Mouse (Mus musculus) cerebellum, adult 2 months (tissue): Measurements from ENCODE around the gene Adcy9. TPM values are rescaled to one million over a fixed set of nuclear protein-coding genes. Genes with fewer than 3 reads are reported as not detected.
A peak's percentile ranks its signal among the peaks of the same experiment; 100 is the strongest.

Source experiments
- DNase-seq, 2 experiments: peaks; one replicate each; pipeline ENCODE4 v3.0.0; 2021
- H3K27ac ChIP-seq: fragments of 200-500 bp; 2 replicates; pipeline ENCODE4 v1.5.1; 2012; ENCODE audit warnings: low read length, control low read depth, inconsistent platforms; ENCODE audit not compliant: insufficient read depth
- H3K27me3 ChIP-seq: fragments of 200-500 bp; 2 replicates; pipeline ENCODE4 v1.6.1; 2012; ENCODE audit warnings: inconsistent platforms, mild to moderate bottlenecking, low read length, moderate library complexity; ENCODE audit not compliant: control insufficient read depth, insufficient read depth
- H3K4me1 ChIP-seq: fragments of 200-500 bp; 2 replicates; pipeline ENCODE4 v1.6.1; 2011; ENCODE audit warnings: low read length; ENCODE audit not compliant: control insufficient read depth, insufficient read depth
- H3K4me3 ChIP-seq: fragments of 200-500 bp; replicated peaks from 2 replicates; pipeline ENCODE3; 2011; ENCODE audit warnings: mild to moderate bottlenecking, low read depth, low read length, control low read depth; ENCODE audit not compliant: insufficient read depth
- CTCF ChIP-seq: fragments of 200-500 bp; IDR thresholded peaks from 2 replicates; pipeline ENCODE4 v1.5.1; 2011; ENCODE audit warnings: low read depth, mild to moderate bottlenecking, control low read depth, low read length, moderate library complexity, borderline replicate concordance; ENCODE audit not compliant: insufficient read depth
- POLR2A ChIP-seq: fragments of 200-500 bp; IDR thresholded peaks from 2 replicates; pipeline ENCODE4 v1.6.1; 2011; ENCODE audit warnings: low read length, control low read depth, borderline replicate concordance; ENCODE audit not compliant: insufficient read depth
- WGBS: fragments of 180-500 bp; shearing (Covaris S2); methylation state at CpG from one replicate; pipeline ENCODE4 v1.1.7; 2018; 5-methylcytosine and 5-hydroxymethylcytosine counted together
- polyA plus RNA-seq: library from polyadenylated mRNA; depleted of rRNA; stranded (reverse); fragments of >200 nt; gene quantifications from 2 replicates; pipeline ENCODE4 v1.2.3, GENCODE M21; 2012

The Adcy9 gene
- polyA plus RNA-seq, 1 experiment: 23.7 TPM

DNA sequence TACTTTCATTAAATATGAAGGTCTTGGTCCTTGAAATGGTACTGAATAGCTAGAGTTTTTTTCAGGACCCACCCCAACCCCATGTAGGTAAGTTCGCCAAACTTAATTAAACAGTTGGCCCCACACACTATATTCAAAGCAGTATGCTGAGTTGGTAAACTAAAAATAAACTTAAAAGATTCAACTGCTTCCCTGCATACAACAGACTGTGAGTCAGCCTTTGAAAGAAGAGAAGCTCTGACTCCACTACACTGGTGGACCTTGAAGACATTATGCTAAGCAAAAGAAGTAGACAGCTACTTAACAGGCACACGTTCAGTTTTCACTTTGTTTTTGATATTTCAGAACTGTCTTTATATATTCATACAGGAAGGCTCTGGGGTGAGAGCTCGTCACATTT, 10.7 kb upstream of the Adcy9 start:
- DNase-seq: no peak
- no peak overlapping the region for H3K27ac ChIP-seq

DNA sequence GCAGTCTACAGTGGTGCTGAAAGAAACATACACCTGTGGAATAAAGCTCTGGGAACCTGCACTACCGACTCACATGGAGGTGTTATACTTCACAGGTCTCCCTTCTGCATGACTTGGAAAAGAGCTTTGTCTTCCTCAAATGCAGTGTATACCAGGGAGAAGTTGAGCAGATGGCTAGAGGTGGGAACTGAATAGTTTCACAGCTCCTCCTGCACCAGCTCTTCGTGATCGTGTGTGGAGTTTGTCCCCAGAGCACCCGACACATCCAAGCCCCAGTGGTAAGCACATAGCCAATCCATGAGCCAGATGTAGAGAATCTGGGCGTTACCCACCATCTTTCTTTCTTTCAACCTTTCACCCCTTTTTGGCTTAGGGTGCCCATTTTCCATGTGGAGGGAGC, 9.9 kb upstream of the Adcy9 start:
- Histone ChIP-seq H3K4me3 (no peak overlapping the region), H3K4me1 (no peaks in the 10 kb centered on the region), H3K27ac (no peak overlapping the region), H3K27me3 (no peaks in the 10 kb centered on the region; the same call in 1 of the 2 replicates)
- TF ChIP-seq POLR2A (no peak), CTCF (no peak)
- WGBS: 76% methylated on average over 5 of the region's 5 CpGs
- DNase-seq: no peak

More for the DNA sequence above, 10.7 kb upstream of the Adcy9 start:
- Histone ChIP-seq H3K27me3 (no peaks in the 10 kb centered on the region; the same call in 1 of the 2 replicates), H3K4me3 (no peak overlapping the region), H3K4me1 (no peaks in the 10 kb centered on the region)
- 86% methylated on average over 3 of the region's 3 CpGs for WGBS
- TF ChIP-seq CTCF (no peak), POLR2A (no peak)

DNA sequence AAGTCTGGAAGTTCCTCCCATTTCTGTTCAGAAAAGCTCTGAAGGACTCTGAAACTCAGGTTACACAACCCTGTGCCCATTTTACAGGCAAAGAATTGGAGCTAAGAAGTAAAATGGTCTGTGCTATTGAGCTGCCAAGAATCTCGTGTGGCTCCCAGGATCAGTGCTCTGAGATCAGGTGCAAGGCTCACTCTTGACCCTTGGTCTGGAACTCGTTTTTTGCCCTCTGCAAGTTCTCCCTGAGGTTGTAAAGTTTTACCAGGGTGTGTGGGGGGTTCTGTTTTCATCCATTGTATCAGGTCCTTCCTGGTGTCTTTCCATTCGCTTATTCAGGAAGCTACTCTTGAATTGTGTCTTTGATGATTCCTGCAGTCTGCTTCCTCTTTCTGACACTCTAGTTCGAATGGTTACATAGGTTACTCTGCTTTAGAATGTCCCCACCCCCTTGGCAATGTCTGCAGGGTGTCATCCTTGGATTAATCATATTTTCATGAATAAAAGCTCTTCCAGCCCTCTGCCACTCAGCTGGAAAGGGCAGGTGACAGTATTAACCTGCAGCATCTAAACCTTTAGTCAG, 5.4 kb upstream of the Adcy9 start:
- no peak for TF ChIP-seq CTCF
- no peak for TF ChIP-seq POLR2A
- no peak overlapping the region for H3K27ac ChIP-seq
- 47% methylated on average over 4 of the region's 4 CpGs for WGBS
- no peaks in the 10 kb centered on the region; the same call in 1 of the 2 replicates for H3K27me3 ChIP-seq
- DNase-seq: no peak
- no peaks in the 10 kb centered on the region for H3K4me1 ChIP-seq
- no peak overlapping the region for H3K4me3 ChIP-seq

DNA sequence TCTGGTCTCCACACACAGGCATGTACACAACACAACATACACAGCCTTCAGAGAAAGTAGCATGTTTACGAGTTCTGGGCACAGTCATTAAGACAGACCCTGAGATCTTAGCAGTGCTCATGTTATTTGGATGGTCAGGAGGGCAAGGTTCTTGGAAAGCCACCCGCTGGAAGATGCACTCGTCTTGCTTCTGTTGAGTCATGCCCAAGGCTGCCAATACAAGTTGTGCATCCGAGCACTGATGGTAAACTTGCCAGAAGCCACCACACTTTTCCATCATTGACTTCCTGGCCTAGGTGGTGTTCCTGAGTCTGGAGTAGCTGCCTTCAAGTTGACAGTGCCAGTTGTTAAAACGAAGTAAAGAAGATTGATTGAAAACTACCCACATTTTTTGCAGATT, 3.3 kb upstream of the Adcy9 start:
- H3K4me1 ChIP-seq: no peaks in the 10 kb centered on the region; the same call in 1 of the 2 replicates
- TF ChIP-seq POLR2A: no peak
- no peak for TF ChIP-seq CTCF
- H3K27ac ChIP-seq: no peak overlapping the region
- WGBS: 70% methylated on average over 5 of the region's 5 CpGs
- H3K27me3 ChIP-seq: no peaks in the 10 kb centered on the region
- DNase-seq: no peak
- no peak overlapping the region for H3K4me3 ChIP-seq

DNA sequence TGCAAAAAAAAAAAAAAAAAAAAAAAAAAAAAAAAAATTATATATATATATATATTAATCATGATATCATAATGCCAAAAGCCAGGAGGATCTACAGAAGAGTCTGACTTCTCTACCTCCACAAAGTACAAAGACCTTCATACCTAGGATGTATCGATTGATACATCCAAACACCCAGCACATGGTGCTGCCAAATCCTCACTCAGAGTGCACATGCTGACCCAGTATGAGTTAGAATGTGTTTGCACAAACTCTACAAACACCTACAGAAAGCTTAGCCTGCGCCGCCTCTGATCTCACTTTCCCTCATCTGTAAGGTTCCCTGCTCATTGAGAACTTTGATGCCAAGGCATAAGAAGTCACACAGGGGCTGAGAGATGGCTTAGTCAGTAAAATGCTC, 2.7 kb upstream of the Adcy9 start:
- no peak for DNase-seq
- peaks cover 5% of the 10 kb centered on the region for H3K4me1 ChIP-seq
- H3K27me3 ChIP-seq: no peaks in the 10 kb centered on the region
- 94% methylated on average over 3 of the region's 3 CpGs for WGBS
- no peak overlapping the region for H3K27ac ChIP-seq
- TF ChIP-seq CTCF (no peak), POLR2A (no peak)
- H3K4me3 ChIP-seq: no peak overlapping the region

DNA sequence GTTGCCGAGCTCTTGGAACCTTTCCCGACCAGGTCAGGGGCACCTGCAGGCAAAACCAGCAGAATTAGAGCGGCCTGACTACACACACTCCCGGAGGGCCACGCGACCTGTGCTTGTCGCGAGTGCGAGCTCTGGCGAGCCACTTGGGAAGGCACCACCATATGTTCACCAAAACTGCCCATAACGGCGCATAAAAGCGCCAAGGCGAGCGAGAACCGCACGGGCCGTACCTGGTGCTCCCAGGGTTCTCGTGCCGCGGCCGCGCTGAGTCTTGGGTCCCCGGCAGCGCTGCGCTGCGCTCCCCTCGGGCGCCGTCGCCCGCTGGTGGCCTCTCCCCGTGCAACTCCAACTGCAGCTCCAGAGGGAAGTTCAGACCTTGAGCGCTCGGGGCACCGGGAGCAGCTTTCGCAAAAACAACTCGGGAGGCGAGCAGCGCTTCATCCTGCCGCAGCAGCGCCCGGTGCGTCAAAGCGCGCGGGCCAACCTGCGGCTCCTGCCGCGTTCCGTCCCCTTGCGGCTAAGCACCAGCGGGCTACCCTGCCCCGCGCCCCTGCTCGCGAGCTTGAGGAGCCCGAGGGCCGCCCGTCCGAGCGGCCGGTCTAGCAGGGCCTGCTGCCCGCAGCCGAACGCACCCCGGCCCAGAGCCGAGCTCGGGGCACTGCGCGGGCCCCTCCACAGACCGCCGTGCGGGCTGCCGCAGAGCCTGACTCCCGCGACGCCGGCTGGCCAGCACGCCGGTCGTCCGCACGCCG, 576 bp downstream of the Adcy9 start:
- H3K27ac ChIP-seq: peak overlapping the region; percentile 93
- H3K4me1 ChIP-seq: peaks cover 17% of the 10 kb centered on the region
- TF ChIP-seq CTCF (no peak), POLR2A (no peak)
- WGBS: under 1% methylated on average over 85 of the region's 85 CpGs
- H3K27me3 ChIP-seq: no peaks in the 10 kb centered on the region
- H3K4me3 ChIP-seq: peak overlapping the region; percentile 65
- peak; percentile 75 to 81 for DNase-seq

DNA sequence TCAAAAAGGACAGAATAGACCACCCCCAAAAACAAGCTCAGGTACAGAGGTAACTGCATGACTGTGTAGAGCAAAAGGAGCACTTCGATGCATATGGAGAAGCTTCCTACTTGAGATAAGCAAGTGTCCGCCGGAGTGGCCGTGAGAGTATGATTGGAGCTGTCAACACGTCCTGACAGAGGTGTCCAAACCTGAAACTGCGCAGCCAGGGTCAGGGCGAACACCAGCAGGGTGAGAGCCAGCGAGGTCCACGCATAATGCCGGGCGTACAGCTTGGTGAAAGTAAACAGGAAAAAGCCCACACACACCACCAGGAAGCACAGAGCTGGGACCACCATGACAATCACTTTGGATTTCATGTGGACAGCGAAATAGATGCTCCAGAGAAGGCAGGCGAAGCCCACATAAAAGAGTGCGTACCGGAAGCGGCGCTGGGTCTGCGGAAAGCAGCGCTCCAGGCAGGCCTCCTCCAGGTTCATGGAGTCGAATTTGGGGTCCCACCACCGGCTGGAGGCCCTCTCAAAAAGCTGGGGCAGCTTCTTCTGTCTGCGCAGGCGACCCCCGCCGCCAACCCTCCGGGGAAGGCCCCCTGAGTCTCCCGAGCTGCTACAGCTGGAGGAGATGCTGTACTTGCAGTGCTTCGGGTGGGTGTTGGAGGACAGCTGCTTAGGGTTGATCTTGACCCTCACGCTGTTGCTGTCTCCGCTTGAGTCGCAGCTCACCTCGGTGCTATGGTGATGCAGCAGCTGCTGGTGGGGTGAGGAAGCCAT, 1.3 kb downstream of the Adcy9 start:
- H3K27me3 ChIP-seq: no peaks in the 10 kb centered on the region
- peak in 1 of 2 experiments; percentile 47 for DNase-seq

DNA sequence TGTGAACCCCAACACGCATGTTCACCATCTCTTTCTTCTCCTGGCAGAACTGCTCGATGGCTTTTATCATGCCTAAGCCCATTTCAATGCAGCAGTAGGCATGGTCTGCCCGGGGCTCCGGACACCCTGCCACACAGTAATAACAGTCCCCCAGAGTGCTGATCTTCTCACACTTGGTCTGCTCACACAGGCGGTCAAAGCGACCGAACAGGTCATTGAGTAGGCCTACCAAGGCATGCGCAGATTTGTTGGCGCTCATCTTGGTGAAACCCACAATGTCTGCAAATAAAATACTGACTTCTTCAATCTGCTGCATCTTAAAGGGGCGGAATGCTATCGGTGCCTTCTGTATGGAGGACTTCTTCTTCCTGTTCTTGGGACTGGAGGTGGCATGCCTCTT, 2.2 kb downstream of the Adcy9 start:
- no peak overlapping the region for H3K27ac ChIP-seq
- DNase-seq: peak in 1 of 2 experiments; percentile 30

More for the DNA sequence above, 1.3 kb downstream of the Adcy9 start:
- H3K4me1 ChIP-seq: peaks cover 23% of the 10 kb centered on the region
- H3K27ac ChIP-seq: peak overlapping the region; percentile 93
- H3K4me3 ChIP-seq: peak overlapping the region; percentile 65
- WGBS: 17% methylated on average over 32 of the region's 32 CpGs
- TF ChIP-seq POLR2A: no peak
- TF ChIP-seq CTCF: no peak

More for the DNA sequence above, 2.2 kb downstream of the Adcy9 start:
- peaks cover 29% of the 10 kb centered on the region for H3K4me1 ChIP-seq
- WGBS: 80% methylated on average over 11 of the region's 11 CpGs
- no peak for TF ChIP-seq CTCF
- TF ChIP-seq POLR2A: no peak
- H3K4me3 ChIP-seq: peak overlapping the region; percentile 65
- no peaks in the 10 kb centered on the region for H3K27me3 ChIP-seq
